Mouse (Mus musculus) ES-CJ7 (cell line): ENCODE measurements around the gene Tom1l1.
"Not testable (repeated sequence)": the region's sequence is repeated elsewhere in the genome, so short reads cannot be mapped to it uniquely, and the experiment has no call there.

ENCODE experiments used
- DNase-seq: peaks from one replicate; pipeline ENCODE4 v3.0.0; 2011; ENCODE audit warnings: low read depth, low spot score

Gene Tom1l1

DNA sequence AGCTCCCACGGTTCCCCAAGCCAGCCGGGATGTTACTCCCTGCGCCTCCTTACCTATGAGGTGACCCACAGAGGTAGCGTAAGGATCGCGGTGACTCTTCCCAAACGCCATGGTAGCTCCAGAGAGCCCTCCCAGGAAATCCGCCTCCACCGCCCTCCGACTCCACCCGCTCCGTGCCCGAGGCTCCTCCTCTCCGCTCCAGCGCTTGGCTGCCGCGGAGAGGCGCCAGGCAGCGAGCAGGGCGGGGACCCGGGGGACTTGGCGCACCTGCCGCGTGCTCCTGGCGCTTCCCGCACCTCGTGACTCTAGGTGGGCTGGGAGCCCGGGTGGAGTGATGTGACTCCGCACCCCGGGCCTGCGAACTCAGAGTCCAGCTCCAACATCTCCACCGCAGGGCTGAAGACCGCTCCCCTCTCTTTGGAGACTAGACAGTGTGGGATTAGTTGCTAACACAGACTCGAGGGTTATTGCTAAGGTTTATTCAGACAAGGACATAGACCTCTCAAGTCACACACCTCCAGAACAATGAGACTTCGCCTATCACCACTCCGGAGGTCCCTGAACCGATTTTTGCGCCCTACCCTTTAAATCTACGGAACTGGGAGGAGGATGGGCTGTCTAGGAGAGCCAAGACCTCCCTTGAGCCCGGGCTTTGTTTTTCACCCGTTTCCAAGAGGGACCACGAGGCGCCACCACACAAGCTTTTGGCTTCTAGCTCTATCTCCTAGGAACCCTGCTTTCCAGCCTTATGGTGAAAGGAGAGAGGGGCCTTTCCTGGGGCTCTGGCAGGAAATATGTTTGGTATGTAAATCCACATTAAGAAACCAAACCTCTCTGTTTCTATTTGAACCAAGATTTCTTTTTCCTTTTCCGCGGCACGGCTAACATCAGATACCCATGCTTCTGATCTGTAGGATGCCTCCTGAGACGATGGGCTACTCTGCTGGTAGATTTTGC lies at the start of gene Tom1l1:
Gene Tom1l1 (minus strand): TSS at position 907 of the 957 bp plus-strand sequence.
- peak; percentile 76 for DNase-seq

DNA sequence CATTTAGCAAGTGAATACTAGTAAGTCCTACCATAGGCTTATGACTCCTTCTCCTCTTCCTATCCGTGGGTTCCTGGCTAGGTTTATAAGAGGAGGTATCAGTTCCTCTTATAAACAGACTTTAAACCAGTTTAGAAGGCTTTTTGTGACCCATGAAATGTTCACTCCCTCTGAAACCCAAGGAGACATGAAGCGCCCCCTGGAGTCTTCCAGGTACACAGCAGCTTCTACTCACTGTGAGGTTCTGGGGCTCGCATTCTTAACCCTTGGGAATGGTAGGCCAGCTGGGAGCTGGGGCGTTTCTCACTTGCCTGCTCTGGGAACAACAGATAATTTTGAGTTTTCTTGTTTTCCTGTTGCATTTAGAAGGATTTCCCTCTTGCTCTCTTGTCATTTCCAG lies 45.4 kb upstream of the Tom1l1 start:
- DNase-seq: peak; percentile 14

DNA sequence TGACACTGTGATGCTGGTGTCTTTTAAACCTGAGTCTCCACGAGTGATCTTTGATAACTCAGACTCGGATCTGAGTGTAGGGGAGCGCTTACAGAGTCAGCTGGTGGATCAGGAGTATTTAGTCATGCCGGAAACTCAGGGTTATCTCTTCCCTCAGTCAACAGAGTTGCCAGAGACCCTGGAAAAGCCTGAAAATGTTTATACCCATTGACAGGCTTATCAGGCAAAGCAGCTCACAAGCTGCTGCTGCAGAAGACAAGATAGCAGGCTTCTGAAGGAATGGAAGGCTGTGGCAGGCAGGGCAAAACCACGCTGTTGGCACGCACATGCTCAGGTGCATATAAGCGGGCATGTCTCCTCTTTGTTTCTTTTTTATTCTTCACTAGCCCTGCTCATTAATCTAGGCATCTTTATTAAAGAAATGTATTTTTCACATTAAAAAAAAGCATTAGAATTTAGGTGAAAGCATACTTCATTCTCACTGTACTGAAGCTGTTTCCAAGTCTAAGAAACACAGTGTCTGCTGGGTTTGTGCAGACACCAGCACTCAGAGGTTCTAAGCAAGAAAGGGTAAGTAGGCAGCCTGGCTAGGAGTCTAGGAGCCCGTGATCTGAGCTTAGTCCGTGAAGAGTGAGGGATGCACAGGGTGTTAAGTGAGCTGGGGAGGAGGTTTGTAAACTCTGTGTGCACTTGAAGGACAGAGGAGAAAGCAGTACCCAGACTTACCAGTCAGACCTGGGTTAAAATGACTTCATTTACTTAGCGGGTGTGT lies 39.4 kb upstream of the Tom1l1 start:
- no peak for DNase-seq

DNA sequence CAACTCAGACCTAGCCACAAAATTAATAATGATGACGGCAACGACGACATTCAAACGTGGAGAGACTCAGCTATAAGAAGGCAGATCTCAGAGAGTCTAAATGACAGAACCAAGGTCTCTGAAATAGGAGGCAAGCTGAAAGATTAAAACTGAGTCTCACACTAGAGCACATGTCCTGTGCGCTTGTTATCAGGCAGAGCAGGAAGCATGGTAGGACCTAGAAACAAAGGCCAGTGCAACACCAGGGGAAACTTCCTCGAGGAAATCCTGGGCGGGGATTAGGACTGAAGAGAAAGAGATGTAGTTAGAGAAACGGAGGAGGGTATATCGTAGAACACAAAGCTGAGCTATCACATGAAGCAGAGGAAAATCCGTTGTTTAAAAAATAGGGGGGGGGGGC lies 38.6 kb upstream of the Tom1l1 start:
- DNase-seq: no peak

DNA sequence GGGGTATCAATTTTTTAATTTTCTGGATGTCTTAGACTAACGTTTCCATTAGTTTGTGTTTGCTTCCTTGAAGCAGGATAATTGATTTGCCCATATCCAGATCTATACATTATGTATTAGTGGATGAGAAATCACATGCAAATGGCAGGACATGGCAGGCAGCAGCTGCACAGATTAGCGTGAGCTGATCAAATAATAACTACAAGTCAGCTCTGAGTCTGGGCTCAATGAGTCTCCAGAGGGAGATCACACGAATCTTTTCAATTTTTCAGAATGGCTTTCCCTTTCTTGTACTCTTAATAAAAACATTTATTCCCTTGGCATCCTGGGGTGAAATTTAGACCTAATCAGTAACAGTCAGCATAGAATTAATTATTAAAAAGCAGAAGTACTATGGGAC lies 34.1 kb upstream of the Tom1l1 start:
- DNase-seq: no peak

DNA sequence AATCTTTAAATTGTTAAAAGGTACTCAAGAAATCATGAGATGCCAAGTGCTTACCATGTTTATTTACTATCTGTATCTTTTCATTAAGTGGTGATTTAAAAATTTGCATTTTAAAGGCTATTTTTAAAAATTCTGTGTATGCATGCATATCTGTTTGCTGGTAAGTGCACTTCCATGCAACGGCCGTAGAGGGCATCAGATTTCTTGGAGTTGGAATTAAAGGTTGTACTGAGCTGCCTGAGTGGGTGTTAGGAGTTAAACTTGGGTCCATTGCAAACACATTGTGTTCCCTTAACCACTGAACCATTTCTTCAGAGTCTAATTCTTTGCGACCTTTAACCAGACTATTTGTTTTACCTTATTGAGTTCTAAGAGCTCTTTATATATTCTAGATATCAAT lies 29.6 kb upstream of the Tom1l1 start:
- DNase-seq: no peak

DNA sequence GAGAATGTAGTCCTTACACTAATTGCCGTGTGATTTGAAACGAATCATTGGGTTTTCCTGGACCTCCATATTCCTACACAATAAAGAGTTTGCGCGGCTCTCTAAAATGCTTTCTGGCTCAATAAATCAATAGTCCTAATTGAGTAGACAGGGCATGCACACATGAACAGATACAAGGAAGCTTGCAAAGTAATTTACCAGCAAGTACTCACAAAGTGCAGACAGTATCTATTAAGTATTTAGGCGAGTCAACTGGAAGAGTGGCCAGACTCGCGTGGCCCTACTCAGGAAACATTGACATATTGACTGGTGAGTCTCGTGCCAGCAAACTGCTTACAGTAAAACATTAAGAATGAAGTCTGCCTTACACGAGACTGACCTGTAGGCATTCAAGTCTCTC lies 23.4 kb upstream of the Tom1l1 start:
- DNase-seq: no peak

DNA sequence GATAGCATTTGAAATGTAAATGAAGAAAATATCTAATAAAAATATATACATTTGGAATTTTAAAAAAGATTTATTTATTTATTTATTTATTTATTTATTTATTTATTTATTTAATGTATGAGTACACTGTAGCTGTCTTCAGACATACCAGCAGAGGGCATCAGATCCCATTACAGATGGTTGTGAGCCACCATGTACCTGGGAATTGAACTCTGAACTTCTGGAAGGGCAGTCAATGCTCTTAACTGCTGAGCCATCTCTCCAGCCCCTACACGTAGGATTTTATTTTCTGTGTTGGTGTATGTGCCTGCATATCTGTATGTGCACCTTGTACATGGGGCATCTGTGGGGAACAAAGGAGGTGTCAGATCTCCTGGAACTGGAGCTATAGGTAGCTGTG lies 19.0 kb upstream of the Tom1l1 start:
- DNase-seq: not testable (repeated sequence)

DNA sequence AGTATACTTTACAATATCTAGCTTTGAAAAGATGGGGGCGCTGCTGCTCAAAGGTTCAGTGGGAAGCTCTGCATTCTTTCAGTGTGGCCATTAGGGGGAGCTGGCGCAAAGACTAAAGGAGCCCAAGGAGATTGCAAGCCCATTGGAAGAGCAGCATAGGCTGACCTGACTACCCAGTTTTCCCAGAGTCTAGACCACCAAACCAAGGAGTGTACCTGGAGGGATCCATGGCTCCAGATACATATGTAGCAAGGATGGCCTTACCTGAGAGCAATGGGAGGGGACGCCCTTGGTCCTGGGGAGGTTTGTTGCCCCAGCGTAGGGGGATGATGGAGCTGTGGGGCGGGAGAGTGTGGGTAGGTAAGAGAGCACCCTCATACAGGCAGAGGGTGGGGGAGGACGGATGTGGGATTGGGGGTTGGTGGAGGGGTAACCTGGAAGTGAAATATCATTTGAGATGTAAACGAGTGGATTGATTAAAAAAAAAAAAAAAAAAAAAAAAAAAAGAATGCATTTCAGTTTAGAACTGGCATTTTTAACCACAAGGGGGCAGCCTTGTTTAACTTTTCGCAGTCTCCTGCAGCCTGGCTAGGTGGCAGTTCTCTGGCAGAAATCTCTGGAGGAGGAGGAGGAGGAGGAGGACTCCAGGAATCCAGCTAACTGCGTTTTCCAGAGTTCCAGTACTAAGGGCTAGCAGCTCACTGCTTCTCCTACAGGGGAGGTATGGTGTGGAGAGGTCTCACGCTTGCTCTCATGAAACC lies 9.5 kb upstream of the Tom1l1 start:
- peak; percentile 91 for DNase-seq

DNA sequence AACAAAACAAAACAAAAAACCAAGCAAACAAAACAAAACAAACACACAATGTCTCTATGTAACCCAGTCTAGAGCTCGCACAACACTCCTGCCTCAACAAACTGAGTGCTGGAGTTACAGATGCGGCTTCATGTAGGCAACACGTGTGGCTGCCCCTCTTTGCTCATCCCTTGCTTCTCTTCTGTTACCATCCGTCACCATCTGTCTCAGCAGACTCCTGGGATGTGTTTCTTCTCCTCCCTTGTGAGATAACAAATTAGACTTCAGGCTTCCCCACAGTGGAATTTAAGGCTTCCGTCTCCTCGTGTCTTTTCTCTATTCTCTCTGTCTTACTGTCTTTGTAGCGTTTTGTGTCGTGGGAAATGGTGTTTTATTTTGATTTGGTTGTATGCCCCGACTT lies 7.6 kb upstream of the Tom1l1 start:
- no peak for DNase-seq

DNA sequence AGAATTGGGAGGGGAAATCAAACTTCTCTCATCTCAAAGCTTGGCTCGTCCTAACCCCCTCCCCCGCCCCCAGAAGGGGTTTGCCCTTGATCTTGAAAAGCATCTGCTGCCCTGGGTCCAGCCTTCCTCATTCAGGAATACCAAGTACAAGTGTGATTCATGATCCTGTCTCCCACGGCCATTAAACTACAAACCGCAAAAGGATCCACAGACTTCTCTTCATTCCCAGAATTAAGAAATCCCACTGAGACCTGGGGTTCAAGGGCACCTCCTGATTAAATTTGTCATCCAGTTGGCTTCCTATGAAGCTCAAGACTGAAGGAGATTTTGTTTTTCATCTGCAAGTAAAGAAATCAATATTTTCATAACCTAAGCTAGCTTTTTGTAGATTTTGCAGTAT lies 6.0 kb upstream of the Tom1l1 start:
- no peak for DNase-seq

DNA sequence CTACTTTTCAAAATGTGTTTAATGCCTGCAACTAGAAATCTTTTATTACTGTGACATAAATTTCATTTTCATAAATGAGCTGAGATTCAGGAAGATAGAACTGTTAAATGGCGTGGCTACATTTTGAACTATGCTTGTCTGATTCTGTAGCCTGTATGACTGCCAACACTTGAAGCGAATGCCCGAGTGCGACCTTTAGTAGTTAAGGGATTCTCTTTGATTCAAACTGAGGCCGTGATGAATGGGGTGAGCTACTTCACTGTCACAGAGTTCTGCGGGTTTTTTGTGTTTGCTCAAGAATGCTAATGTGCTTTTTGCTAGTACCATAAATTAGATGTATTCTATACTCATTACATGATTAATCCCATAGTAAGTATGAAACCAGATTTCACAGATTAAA lies 2.2 kb upstream of the Tom1l1 start:
- DNase-seq: no peak

DNA sequence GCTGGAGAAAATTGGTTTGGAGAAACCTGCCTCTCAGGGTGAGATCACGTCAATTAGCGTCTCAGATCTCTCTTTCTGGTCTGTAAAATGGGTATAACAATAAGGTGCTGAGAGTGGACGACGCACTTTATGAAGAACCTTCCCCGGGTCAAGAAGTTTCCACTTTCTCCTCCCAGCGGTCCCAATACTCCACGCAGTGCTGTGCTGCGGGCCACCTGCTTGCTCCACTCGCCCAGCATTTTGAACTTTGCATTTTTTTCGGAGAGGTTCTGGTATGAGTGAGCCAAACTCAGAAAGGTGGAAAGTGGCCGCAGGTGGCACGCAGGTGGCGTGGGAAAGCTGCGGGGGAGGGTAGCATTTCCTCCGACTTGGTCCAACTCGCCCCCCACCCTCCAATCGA lies 1.1 kb downstream of the Tom1l1 start:
- peak; percentile 6 for DNase-seq

DNA sequence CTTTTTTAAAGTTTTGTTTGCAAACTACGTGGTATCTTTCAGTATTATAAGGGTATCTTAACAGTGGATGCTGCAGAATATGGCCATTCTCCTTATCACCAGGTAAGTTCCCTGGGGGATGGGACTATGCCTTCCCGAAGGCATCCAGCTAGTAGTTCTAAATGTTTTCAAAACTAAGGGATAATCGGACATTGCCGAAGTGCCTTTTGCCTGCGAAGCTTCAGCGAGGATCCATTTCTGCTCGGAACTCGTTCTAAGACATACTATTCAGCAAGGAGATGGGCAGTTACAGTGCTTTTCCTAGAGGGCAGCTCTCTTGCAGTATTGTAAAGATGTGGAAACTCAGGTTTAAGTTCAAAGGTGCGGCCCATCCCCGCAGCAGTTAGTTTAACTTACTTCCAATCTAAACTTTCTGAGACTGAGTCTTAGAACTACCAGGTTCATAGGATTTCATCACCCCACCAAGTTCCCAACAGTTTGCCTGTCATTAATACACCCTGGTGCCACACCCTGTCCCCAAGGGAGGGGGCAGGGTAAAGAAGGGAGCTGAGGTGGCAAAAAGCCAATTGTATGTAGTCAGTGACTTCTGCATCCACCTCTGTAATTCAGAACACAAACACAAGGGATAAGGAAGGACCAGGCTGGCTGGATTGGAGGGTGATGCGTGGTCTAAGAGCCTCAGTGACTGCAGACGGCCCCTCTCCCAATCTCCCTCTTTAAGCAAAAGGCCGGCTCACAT lies 1.7 kb downstream of the Tom1l1 start:
- DNase-seq: peak; percentile 10

DNA sequence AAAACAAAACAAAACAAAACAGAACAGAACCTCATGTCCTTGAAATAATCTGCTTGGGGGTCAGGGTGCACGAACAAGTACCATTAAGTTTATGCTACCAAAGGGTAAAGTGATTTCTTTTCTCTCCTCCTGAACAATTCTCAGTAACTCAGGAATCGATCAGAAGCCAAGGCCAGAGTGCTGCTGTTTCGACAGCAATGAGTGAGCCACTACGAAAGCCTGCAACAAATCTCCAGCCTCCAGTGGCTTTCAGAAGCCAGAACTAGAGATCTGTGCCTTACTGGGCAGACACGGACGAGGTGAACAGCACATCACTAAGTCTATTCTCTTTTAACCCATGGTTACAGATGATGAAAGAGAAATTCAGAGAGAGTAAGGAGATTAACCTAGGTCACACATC lies 3.0 kb downstream of the Tom1l1 start:
- DNase-seq: no peak

DNA sequence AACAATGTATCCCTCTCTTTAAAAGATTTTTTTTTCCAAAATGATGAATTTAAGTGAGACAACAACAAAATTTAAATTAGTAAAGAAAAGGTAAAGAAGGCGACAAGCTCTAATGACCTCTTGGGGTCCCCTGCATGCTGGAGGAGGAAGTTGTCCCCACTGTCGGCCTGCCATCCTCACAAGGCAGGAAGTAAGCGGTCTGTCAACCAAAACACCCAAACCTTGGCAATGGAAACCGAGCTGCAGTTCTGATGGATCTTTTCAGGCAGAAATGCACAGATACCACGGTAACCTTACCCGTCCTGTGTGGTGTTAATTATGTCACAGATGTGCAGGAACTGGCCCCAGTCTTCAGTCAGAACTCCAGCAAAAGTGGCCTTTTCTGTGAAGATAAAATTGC lies 3.4 kb downstream of the Tom1l1 start:
- no peak for DNase-seq

DNA sequence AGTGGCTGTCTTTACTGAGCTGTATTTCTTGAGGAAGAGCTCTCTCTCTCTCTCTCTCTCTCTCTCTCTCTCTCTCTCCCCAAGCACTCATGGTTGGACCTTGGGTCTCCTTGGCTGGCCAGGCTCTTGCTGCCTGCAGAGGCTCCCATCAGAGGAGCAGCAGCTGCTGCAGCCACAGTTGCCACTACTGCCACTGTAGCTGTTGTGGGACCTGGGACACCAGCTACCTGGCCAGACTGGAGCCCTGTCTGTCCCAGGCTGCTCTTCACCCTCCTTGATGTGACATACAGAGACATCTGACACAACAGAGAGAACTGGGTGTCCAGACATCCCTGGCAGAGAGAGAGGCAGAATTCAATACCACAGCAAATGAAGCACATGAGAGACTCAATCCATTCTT lies 7.0 kb downstream of the Tom1l1 start:
- no peak for DNase-seq

DNA sequence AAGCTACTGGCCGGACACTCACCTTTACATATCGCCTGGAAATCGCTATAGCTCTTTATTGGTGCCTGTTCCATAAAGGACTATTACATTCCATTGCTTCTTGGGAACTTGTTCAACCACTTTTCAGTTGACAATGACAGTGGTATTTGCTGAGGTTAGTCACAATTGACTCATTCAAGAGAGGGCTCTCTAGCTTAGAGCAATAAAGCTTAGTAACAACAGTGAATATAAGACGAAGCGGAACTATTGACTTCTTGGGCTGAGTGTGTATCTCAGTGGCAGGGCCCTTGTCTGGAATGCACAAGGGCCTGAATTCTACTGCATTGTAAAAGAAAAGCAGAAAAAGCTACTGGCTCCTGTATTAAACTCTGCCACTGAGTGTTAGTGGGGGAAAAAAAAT lies 9.6 kb downstream of the Tom1l1 start:
- DNase-seq: no peak

DNA sequence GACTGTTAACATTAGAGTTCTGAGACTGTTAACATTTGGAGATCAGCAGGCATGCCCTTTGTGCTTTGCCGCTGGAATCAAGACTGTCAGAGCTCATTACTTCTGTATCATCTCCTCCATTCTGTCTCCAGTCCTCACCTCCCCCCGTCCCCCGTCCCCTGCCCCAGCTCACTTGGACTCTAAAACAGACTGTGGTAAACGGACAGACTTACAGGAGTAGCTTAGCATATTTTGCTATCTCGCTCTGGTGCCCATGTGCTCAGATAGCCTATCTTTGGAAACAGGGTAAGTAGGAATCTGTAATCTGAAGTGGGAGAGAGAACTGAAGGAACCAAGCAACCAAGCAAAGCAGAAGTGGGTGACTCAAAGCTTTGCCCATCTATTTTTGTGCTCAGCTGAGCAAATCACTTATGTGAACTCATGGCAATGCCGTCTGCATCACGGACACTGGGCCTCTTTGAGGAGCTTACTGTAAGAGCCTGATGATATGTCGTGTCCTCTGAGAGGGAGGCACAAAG lies 10.3 kb downstream of the Tom1l1 start:
- no peak for DNase-seq

DNA sequence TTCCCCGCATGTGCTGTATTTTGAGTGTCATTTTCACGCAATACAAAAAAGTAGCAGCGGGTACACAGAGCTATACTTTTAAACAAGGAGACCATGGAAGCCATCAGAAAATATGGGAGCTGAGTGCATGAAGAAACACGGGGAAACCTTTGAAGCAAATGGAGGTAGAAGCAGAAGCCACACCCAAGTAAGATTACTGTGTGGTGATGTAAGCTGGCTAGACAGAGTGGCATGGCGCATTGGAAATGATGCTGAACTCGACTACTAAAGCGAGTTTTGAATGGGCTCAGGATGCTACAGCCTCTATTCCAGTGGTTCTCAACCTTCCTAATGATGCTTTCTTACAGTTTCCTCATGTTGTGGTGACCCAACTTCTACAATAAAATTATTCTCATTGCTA lies 11.1 kb downstream of the Tom1l1 start:
- no peak for DNase-seq

DNA sequence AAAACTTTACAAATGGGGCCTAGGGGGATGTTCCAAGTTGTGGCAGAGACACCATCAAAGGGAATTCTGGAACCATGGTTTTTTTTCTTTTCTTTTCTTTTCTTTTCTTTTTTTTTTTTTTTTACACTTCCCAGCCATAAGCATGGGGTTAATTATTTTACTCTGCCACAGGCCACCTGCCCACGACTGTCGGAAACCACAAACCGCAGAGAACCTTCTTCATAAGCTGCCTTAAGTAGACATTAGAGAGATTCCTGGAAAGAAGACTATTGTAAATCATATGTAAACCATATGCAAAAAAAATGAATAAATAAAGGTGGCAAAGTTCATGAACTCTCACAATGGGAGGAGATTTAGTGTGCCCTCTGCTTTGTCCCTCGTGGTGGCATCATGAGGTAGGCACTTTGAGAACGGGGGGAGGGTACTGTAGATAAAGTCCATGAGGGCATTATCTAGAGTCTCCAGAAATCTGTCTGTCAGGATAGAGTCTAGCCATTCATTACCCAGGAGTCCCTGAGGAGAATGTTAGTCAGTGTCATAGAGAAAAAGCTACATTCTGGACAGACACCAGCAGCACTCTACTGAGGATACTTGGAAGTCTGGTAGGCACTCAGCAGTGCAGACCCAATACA lies 12.6 kb downstream of the Tom1l1 start:
- DNase-seq: no peak
